Mouse (Mus musculus) cerebellum, adult 9-10 months (tissue): ENCODE measurements at regions not wholly inside any gene's neighbourhood (a gene's known extent, or its start where the extent isn't known, plus 50 kb on each side); places are given as distances from the start of the nearest gene placed in this dataset.

Experiments used
- DNase-seq: peaks from one replicate; pipeline ENCODE4 v3.0.0; 2022

GRCm38 (mm10) chr5:90164434-90164833 lies 59.4 kb downstream of the Cox18 start:
- DNase-seq = no peak

GRCm38 (mm10) chr5:90163033-90163859 lies 60.6 kb downstream of the Cox18 start:
- no peak for DNase-seq

GRCm38 (mm10) chr5:90160281-90160680 lies 63.5 kb downstream of the Cox18 start:
- DNase-seq = no peak

GRCm38 (mm10) chr5:90156522-90156921 lies 67.3 kb downstream of the Cox18 start:
- no peak for DNase-seq

- no peak for DNase-seq
These were observed 73.9 kb downstream of the Cox18 start for GRCm38 (mm10) chr5:90149611-90150532.

GRCm38 (mm10) chr5:90135971-90136370 lies 87.8 kb downstream of the Cox18 start:
- DNase-seq = no peak

GRCm38 (mm10) chr5:90107036-90107435 lies 116.8 kb downstream of the Cox18 start:
- DNase-seq = no peak

- DNase-seq = no peak
These were observed 119.1 kb downstream of the Cox18 start for GRCm38 (mm10) chr5:90104672-90105071.

- DNase-seq = no peak
These were observed 135.3 kb downstream of the Cox18 start for GRCm38 (mm10) chr5:90088541-90088940.

- no peak for DNase-seq
These were observed 137.3 kb downstream of the Cox18 start for GRCm38 (mm10) chr5:90086491-90086890.

GRCm38 (mm10) chr5:90077025-90077536 lies 146.7 kb downstream of the Cox18 start:
- no peak for DNase-seq

- DNase-seq = no peak
These were observed 148.0 kb downstream of the Cox18 start for GRCm38 (mm10) chr5:90075629-90076349.

GRCm38 (mm10) chr5:90071806-90072205 lies 152.0 kb downstream of the Cox18 start:
- no peak for DNase-seq

GRCm38 (mm10) chr5:90068601-90069000 lies 155.2 kb downstream of the Cox18 start:
- no peak for DNase-seq

- no peak for DNase-seq
These were observed 156.0 kb downstream of the Cox18 start for GRCm38 (mm10) chr5:90067817-90068216.

GRCm38 (mm10) chr5:90065884-90066615 lies 157.8 kb downstream of the Cox18 start:
- DNase-seq = no peak

GRCm38 (mm10) chr5:90055686-90056085 lies 168.1 kb downstream of the Cox18 start:
- DNase-seq = no peak

- no peak for DNase-seq
These were observed 169.4 kb upstream of the Adamts3 start for GRCm38 (mm10) chr5:90052516-90052915.

- DNase-seq = no peak
These were observed 166.7 kb upstream of the Adamts3 start for GRCm38 (mm10) chr5:90049856-90050255.

GRCm38 (mm10) chr5:90042781-90043180 lies 159.6 kb upstream of the Adamts3 start:
- no peak for DNase-seq

GRCm38 (mm10) chr5:90033103-90033502 lies 150.0 kb upstream of the Adamts3 start:
- peak; percentile 58 for DNase-seq

GRCm38 (mm10) chr5:90030737-90031136 lies 147.6 kb upstream of the Adamts3 start:
- no peak for DNase-seq
